Mouse (Mus musculus): ENCODE measurements around the gene Rtp2.
"Not testable (repeated sequence)": the region's sequence is repeated elsewhere in the genome, so short reads cannot be mapped to it uniquely, and the experiment has no call there.

Rtp2 gene

DNA sequence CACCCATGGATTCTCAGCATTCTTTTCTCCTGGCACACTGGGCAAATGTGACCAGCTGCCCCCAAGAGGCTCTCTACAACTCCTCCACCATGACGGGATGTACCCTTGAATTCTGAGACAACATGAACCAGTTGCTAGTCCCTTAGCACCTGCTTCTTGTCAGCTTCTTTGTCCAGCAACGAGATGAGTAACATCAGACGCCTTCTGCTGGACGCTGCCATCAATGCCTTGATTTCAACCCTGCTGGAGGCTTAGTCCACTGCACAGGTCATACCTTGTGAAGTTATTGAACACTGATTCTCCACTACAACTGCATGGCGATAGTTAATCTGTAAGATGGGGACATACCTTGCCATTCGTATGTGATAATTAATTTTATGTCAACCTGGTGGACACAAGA, 15.5 kb upstream of the Rtp2 start:
- no peak for DNase-seq (ENCODE audit: low spot score)

DNA sequence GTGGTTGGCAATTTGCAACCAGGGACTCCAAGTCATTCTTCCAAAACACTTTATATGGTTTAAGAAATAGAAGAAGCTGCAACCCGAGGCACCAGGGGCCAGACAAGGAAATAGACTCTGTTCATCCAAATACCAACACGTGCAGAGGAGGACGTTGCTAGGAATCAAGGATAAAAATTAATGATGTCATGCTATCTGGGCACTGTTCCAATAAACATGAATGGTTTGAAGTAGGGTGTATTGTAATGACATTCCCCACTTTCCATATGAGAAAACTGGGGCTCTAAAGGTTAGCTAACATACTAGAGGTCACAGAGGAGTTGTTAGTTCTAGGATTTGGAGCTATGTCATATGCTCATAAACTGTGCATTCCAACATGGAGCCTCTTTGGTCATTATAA, 12.6 kb upstream of the Rtp2 start:
- DNase-seq (ENCODE audit: low spot score): no peak

DNA sequence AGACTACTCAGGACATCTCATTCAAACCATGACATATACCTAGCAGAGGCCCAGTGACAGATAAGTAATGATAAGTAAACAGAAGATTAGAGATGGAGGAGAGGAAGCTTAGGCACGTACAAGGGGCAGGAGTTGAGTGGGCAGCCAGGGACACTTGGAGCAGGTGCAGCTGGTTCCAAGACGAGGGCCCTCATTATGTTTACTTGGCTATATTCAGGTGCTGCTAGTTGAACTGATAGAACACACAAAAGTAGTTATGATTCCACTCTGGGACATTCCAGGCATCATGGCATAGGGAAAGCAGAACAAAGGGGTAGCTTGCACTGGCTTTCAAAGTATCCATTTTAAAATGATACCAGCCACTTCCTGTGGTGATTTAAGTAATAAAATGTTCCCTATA, 2.2 kb upstream of the Rtp2 start:
- no peak for DNase-seq (ENCODE audit: low spot score)

DNA sequence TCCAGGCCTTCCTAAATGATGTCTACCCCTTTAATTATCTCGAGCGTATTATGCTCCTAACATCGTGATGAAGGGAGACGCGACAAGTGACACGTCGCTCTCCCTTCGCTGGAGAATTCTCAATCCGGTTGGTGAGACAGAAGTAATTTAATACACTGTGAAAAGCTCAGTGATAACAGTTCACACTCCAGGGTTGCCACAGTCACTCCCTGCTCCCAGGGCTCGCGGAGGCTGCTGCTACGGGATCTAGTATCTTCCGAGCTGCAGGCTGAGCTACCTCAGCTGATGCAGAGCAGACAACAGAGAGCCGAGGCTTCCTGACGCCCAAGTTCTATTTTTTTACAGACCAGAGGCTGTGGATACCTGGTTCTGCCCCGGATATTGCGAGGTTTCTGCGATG, 919 bp downstream of the Rtp2 start:
- DNase-seq (ENCODE audit: low spot score): no peak

DNA sequence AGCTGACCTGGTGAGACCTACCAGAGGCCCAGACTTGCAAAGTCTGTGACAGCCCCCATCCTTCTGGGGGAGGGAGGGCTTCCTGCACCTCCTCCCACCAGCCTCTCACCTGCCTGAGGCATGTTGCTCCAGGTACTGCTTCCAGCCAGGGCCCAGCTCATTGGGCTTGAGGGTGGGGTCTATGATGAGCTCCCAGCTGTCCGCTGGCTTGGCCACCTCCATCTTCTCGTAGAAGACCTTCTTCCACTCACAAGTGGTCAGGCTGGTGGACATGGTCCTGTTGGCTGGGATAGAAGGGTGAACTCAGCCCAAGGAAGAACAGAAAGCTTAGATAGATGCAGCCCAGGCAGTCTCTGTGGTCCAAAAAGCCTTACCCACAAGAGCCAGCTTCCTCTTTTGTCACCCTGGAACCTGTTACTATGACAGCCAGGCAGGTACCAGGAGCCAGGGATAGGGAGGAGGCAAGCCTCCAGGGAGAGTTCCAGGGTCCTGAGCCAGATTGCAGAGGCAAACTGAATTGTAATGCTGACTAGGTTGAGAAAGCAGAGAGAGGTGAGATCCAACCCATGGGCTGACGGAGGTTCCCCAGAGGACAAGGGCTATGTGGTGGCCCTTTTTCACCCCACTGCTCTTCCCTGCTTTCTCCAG, 1.6 kb downstream of the Rtp2 start:
- DNase-seq (ENCODE audit: low spot score): no peak

DNA sequence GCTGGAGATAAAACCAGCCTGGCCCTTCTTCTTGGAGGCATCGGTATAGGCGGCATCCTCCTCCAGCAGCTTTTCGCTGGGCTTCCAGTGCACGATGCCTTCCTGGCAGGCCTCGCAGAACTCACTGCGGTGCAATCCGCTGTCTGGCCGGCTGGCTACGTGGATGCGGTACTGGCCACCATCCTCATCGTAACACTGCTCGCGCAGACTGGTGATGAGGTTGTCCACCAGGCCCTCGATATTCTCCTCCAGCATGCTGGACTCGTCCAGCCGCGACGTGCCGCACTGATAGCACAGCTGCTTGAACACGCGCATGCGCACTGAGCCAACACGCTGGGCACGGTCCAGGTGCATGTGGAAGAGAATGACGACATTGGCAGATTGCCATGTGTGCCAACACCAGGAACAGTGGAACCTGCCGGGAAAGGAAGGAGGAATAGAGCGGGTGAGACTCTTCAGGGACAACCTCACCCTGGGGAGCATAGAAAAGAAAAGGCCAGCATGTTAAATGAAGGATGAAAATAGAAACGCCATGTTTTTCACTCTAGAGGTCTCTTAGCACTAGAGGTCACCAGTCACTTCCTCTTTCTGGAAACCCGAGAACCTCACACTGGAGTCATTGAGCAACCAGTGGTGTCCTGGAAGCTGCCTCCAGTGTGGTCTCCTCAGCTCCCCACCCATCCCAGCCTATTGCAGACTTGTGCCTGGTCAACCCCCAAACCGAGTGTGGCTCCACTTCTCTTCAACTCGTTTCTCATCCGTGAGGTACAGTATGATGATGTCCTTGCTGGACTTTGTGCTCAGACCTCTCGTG, 4.7 kb downstream of the Rtp2 start:
- no peak for DNase-seq (ENCODE audit: low spot score)

DNA sequence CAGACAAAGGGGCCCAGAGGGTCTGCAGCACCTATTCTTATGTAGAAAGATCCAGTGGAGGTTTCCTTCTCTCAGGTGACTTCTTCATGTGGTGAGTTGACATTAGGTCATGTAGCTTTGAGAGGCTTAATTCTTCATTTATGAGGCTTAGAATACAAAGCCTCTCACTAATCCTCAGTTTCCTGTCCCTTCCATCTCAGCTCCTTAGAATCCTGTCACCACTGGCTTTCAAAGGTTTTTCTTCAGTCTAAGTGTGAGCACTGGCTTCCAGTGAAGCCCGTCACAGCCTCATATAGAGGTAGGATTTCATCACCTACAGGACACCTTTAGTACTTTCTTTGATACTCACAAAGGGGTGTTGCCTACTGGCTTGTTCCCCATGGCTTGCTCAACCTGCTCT, 9.3 kb downstream of the Rtp2 start:
- DNase-seq (ENCODE audit: low spot score): no peak

DNA sequence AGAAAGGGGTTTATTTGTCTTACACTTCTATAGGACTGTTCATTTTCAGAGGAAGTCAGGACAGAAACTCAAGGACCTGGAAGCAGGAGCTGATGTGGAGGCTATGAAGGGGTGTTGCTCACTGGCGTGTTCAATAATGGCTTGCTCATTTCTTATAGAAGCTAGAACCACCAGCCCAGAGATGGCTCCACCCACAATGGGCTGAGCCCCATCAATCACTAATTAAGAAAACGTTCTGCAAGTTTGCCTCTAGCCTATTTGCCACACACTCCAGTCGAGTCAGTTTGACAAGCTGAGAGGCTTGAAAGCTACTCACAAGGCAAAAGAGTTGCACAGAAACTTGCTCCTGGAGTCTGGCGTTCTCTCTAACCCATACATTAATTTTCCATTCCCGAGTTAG, 10.5 kb downstream of the Rtp2 start:
- DNase-seq (ENCODE audit: low spot score): no peak

DNA sequence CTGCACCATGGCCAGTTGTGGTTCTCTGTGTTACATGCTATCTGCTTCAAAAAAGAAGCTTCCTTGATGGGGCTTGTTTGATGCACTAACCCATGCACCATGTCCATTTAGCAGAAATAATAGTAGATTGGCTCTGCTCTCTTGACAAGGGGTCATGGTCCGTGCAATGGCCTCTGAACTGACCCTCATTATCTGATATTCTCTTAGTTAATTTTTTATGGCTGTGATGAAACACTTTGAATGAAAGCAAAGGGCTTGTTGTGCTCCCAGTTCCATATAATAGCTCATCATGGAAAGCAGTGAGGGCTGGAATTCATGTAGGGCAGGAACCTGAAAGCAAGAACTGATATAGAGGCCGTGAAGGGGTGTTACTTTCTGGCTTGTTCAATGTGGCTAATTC, 12.8 kb downstream of the Rtp2 start:
- no peak for DNase-seq (ENCODE audit: low spot score)

DNA sequence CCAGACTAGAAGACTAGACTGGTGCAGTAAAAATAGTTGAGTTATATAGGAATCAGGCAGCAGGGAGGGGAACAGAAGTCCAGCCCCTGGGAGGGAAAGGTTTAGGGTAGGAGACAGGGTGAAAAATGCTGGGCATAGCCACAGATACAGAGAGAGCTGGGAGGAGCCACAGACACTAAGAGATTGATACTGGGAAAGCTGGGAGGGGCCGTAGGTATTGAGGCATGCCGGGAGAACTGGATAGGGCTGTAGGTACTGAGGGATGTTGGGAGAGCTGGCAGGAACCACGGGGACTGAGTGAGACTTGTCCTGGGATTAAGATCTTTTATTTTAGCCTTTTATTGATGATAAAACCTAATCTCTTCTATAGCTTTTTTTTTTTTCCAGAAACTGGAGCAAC, 18.8 kb downstream of the Rtp2 start:
- no peak for DNase-seq (ENCODE audit: low spot score)

DNA sequence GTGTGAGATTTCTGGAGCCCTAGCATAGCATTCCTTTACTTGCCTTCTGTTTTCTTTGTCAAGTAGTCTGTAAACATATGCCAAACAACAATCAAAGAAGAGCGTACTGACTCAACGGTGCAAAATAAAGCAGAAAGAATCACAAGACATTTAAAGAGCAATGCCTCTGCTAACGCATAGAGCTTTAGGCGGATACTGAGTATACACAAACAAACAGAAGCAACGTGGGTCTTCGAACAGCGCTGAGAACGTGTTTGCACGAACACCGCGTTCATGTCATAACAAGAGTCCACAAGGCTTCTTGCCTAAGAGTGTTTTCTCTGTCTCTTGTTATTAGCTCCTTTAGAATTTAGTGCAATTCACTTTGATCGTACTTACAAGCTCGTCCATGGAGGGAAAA, 19.5 kb downstream of the Rtp2 start:
- no peak for DNase-seq (ENCODE audit: low spot score)

DNA sequence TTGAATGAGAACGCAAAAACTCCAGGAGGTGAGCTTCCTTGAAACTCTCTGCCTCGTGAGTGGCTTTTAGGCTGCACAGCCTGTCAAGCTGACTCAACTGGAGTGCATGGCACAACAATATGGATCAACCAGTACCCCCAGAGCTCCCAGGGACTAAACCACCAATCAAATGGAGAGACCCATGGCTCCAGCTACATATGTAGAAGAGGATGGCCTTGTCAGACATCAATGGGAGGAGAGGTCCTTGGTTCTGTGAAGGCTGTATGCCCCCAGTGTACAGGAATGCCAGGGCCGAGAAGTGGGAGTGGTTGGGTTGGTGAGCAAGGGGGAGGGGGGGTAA, 23.2 kb downstream of the Rtp2 start:
- DNase-seq (ENCODE audit: low spot score): not testable (repeated sequence)

DNA sequence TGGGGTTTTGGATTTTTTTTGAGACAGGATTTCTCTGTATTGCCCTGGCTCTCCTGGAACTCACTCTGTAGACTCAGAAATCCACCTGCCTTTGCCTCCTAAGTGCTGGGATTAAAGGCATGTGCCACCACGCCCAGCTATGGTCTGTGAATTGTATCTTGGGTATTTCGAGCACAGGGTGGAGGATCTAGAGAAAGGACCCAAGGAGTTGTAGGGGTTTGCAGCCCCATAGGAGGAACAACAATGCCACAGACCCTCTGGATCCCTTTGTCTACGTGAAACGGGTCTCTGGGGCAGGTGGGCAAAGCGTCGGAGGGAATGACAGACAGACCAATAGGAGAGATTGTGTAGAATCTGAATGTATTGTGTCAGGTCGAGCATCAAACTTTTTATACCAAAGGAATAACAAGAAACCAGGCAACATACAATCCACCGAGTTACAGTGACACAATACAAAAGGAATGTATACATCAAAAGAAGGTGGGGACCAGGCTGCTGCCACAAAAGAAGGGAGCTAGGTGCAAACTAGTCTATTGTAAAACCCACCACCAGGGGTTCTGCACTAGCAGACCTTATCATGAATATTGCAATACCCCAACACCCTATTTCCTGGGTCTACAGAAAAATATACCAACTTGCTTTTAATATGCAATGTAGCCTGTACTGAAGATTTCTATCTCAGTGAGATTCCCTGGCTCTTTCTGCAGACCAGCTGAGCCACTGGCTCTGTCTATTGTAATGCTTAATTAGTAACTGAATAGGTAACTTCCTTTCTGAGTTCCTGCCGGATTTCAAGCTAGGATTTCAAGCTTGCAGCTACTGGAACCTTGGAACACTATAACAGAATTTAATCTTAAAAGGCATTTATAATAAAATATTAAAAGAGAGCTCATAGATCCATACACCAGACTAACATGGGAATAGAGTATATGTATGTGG, 23.8 kb downstream of the Rtp2 start:
- DNase-seq (ENCODE audit: low spot score): not testable (repeated sequence)

DNA sequence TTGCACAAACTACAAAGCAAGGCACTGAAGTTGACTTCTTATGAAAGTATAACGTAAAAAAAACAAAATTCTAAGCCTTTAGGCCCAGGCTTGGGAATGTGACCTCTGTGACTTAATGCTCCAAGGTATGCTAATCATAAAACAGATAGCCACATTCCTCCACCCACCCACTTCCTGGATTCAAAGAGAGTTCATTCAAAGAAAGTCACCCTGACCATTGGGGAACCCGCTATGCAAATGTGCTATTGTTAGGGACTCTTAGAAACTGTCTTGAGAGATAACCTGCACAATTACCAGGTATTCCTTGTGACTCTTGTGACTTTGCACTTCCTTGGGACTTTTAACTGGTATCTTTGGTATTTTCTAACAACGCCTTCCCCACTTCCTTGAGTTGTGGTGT, 25.6 kb downstream of the Rtp2 start:
- DNase-seq (ENCODE audit: low spot score): not testable (repeated sequence)

DNA sequence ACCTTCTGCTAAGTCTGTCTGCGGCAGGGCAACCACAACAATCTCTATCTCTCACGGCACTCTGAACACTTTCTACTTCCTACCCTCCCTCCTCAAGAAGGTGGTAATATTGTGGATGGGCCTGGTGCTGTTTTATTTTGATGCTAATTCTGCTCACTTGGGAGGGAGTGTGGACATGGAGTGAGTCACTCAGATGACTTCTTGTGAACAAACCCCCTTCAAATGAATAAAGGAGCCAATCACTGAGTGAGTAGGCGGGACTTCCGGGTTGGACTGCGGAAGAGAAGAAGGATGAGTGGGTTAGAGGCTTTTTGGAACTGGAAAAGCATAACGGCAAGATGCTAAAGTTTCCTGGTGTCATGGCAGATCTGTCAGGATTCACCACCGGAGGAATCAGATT, 30.8 kb downstream of the Rtp2 start:
- DNase-seq (ENCODE audit: low spot score): no peak

DNA sequence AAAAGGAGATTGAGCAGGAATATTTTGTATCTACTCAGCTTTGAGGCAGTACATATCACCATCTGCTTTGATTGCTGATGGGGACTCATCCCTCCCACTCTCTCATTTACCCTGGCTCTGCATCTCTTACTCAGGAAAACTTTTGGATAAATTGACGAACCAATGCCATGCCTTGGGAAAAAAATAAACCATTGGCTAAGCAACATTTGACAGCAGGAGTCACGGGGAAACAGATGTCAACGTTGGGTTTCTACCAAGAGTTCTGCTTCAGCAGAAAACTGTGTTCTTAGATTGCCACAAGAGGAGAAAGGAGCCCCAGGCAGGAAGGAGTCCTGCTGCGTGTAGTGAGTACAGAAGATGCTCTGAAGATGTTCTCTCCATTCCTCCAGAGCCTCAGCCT, 32.1 kb downstream of the Rtp2 start:
- DNase-seq (ENCODE audit: low spot score): no peak

DNA sequence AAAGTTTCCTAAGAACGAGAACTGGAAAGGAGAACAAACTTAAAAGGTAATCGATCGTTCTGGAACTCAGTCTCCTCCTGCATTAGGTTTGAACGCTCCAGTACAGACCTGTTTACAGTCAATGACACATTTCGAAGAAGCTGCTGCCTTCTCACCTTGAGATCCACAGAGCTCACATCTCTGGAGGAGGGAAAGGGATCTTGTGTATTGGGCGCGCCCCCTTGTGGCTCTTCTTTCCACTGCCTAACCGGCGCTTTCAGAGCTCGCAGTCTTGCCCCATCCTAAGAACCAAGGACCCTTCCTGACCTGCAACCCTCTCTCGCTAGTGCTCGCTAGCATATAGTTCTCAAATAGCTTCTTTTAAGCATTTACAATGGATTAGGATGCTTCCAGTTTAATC, 33.4 kb downstream of the Rtp2 start:
- DNase-seq (ENCODE audit: low spot score): peak; percentile 89

DNA sequence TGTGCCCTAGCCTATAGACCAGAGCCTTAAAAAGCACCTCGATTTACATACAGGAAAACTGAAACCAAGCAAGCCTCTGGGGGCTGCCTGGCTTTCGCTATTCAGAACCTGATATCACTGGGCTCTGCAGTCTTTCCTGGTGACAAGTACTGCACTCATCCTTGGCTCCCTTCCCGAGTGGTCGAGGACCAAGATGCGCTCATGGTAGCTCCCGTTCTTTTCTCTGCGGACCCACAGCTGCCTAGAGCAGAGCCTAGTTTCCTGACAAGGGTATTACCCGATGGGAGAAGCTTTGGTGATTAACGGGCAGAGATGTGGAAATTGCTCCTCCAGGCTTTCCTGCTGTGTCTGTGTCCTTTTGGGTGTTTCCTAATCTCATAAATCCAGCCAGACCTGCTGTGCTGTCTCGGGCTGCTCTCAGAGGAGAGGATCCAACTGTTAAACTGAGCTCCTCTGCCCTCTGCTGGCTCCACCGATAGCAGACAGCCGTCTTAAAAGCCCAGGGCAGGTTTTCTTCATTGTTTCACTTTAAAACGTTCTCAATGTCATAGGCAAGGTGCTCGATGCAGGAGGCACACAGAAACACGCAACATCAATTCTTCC, 34.1 kb downstream of the Rtp2 start:
- peak; percentile 90 for DNase-seq (ENCODE audit: low spot score)

DNA sequence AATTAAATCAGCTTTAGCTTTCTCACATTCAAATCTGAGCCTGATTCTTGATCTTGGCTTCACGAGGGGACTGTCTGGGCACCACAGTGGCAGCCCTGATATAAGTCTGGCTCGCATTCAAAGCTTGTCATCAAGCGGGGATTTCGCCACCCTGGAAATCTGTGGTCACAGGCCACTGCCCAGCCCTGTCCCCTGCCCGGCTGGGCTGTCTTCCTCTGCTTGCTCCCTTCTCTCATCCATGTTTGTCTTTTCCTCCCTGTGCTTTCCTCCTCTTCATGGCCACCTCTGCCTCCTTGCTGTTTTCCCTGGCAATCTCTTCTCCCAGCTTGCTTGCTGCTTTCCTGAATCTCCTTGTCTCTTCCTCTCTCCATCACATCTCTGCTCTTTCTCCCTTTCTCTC, 34.7 kb downstream of the Rtp2 start:
- DNase-seq (ENCODE audit: low spot score): peak; percentile 26

DNA sequence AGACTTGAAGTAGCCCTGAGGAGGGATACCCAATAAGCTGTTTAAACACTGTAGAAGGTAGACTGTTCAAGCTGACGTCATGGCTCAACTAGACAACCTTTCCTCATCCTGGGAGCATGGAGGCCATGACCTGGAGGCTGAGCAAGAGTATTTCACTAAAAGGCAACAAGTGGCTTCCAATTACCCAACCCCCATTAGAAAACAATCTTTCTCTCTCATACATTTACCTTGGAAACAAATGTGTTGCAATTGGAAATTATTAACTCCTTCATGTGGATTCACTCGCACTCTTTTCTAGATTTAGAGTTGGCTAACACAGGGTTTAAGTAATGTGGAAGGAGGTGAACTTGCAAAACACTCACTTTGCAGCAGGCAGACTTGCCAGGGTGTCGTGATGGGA, 37.1 kb downstream of the Rtp2 start:
- no peak for DNase-seq (ENCODE audit: low spot score)

DNA sequence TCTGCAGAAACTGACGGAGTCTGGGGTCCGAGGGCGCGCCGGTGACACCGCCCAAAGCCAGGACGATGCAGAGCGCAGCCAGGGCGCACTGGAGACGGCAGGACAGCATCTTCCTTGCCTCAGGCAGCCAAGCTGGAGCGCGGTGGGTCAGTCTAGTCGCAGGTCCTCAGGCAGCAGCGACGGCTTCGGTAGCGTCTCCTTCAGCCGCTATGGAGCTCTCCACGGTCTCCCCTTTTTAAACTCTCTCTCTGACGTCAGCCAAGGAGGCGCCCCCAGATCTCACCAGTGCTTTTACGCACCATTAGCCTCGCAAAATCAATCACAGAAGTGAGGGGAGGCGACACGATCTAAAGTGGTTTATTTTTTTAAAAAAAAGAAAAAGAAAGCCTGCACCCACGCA, 41.6 kb downstream of the Rtp2 start, which contains the start of gene Sst:
Gene Sst, minus strand, starts transcription at position 323 of the 400 bp plus-strand sequence.
- DNase-seq (ENCODE audit: low spot score): no peak

DNA sequence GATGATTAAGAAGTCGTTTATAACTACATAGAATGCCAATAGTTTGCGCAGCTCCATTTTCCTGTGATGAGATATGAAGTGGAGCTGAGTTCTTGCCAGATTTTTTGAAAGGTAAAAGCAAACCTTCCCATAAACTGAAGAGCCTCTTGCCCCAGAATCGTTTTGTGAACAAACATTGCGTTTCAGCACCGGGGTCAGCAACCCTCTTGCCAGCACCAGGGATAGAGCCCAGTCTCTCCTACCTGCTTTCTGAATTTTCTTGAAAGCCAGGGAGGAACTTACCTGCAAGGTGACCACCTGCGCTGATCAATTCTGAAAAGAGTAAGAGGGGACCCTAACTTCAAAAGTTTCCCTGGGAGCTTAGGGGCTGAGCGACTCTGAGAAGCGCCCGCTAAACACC, 42.0 kb downstream of the Rtp2 start:
- peak; percentile 24 for DNase-seq (ENCODE audit: low spot score)

Data from adipocyte (in vitro differentiated cells).